Mouse (Mus musculus): ENCODE results near the gene Med11. TPM values are rescaled to one million over a fixed set of nuclear protein-coding genes. Genes with fewer than 3 reads are reported as not detected.

Gene Med11
- polyA plus RNA-seq, 1 experiment from 2014 or later = 25.1 TPM

DNA sequence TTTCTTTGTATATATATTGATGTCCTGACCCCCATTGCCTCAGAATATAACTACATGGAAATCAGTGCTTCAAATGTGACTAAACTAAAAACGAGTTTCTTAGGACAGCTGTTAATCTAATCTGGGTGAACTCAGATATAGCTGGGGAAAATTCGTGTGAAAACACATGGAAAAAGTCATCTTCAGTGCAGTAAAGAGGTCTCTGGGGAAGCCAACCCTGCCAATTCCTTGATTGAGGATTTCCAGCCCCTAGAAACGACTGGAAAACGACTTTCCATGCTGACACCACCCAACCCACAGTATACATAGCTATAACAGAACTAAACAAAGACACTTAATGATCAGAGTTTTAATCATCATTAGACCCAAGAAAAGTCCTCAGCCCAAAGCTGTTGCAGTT lies 36.1 kb downstream of the Med11 start:
- H3K4me1 ChIP-seq (ENCODE audit: control insufficient read depth in 2 of 2, insufficient read depth in 2 of 2, low read length in 2 of 2) = no peaks in the 10 kb centered on the region
- no peaks in the 10 kb centered on the region for H3K27me3 ChIP-seq (ENCODE audit: control insufficient read depth, insufficient read depth, low read length)
- no peaks in the 10 kb centered on the region for H3K9me3 ChIP-seq (ENCODE audit: control insufficient read depth, low read length)
- H3K36me3 ChIP-seq (ENCODE audit: control insufficient read depth, insufficient read depth, low read length) = no peaks in the 10 kb centered on the region
- 29% methylated on average over 4 of the region's 4 CpGs for WGBS
- H3K27ac ChIP-seq (replicated peaks in 1 of 2; ENCODE audit: control insufficient read depth in 1 of 2, insufficient read depth in 1 of 2, low read depth in 2 of 2, low read length in 2 of 2) = no peak overlapping the region
- no peak overlapping the region for H3K9ac ChIP-seq (ENCODE audit: low read length)
- H3K4me2 ChIP-seq (ENCODE audit: low read length) = no peak overlapping the region
- no peak overlapping the region for H3K4me3 ChIP-seq (ENCODE audit: control insufficient read depth in 1 of 2, insufficient read depth in 1 of 2, low read depth in 1 of 2, low read length in 2 of 2)
- ATAC-seq (ENCODE audit: insufficient number of reproducible peaks, insufficient read depth, low FRiP score, low read depth) = no peak

DNA sequence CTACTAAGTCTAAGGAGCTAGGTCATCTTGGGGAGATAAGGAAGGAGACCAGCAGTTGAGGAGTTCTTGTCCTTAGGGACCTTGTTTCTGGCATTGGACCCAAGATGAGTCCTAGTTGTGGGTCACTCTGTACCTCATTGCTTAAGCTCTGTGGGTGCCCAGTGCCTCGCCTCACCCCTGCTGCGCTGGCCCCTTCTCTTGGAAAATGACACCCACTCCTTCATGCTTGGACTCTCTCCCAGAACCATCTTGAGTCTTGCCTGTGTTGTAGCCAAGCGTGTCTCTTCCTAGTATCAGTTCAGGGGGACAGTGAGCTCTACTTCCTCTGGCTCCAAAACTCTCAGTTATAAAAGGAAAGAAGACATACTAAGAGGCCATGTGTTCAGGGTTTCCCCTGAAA lies 37.4 kb downstream of the Med11 start:
- Histone ChIP-seq H3K4me2 (ENCODE audit: low read length) (no peak overlapping the region), H3K27ac (replicated peaks in 1 of 2; ENCODE audit: control insufficient read depth in 1 of 2, insufficient read depth in 1 of 2, low read depth in 2 of 2, low read length in 2 of 2) (no peak overlapping the region), H3K9me3 (ENCODE audit: control insufficient read depth, low read length) (no peaks in the 10 kb centered on the region), H3K4me1 (ENCODE audit: control insufficient read depth in 2 of 2, insufficient read depth in 2 of 2, low read length in 2 of 2) (no peaks in the 10 kb centered on the region), H3K36me3 (ENCODE audit: control insufficient read depth, insufficient read depth, low read length) (no peaks in the 10 kb centered on the region), H3K9ac (ENCODE audit: low read length) (no peak overlapping the region), H3K4me3 (ENCODE audit: control insufficient read depth in 1 of 2, insufficient read depth in 1 of 2, low read depth in 1 of 2, low read length in 2 of 2) (no peak overlapping the region), H3K27me3 (ENCODE audit: control insufficient read depth, insufficient read depth, low read length) (no peaks in the 10 kb centered on the region)
- WGBS = 75% methylated on average over 3 of the region's 3 CpGs
- no peak for ATAC-seq (ENCODE audit: insufficient number of reproducible peaks, insufficient read depth, low FRiP score, low read depth)

DNA sequence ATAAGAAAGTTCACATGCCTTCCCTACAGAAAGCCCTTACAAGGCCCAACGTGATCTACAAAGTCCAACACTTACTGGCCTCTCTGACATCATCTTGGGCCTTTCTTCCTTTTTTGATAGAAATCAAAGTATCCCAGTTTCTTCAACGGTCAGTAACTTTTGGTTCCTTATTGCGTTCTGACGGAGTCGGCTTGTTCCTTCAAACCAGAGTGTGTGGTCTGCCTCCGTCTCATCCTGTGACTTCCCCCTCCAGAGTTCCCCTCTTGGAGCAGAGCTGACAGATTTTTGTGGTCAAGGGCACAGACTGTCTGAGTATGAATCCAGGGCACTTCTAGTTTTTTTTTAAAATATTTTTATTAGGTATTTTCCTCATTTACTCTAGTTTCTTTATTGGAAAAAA lies 38.0 kb downstream of the Med11 start:
- no peak overlapping the region for H3K27ac ChIP-seq (replicated peaks in 1 of 2; ENCODE audit: control insufficient read depth in 1 of 2, insufficient read depth in 1 of 2, low read depth in 2 of 2, low read length in 2 of 2)
- no peak overlapping the region for H3K4me3 ChIP-seq (ENCODE audit: control insufficient read depth in 1 of 2, insufficient read depth in 1 of 2, low read depth in 1 of 2, low read length in 2 of 2)
- no peak overlapping the region for H3K4me2 ChIP-seq (ENCODE audit: low read length)
- no peaks in the 10 kb centered on the region for H3K36me3 ChIP-seq (ENCODE audit: control insufficient read depth, insufficient read depth, low read length)
- ATAC-seq (ENCODE audit: insufficient number of reproducible peaks, insufficient read depth, low FRiP score, low read depth) = no peak
- no peaks in the 10 kb centered on the region for H3K4me1 ChIP-seq (ENCODE audit: control insufficient read depth in 2 of 2, insufficient read depth in 2 of 2, low read length in 2 of 2)
- no peak overlapping the region for H3K9ac ChIP-seq (ENCODE audit: low read length)
- no peaks in the 10 kb centered on the region for H3K9me3 ChIP-seq (ENCODE audit: control insufficient read depth, low read length)
- H3K27me3 ChIP-seq (ENCODE audit: control insufficient read depth, insufficient read depth, low read length) = no peaks in the 10 kb centered on the region
- 79% methylated on average over 6 of the region's 6 CpGs for WGBS

DNA sequence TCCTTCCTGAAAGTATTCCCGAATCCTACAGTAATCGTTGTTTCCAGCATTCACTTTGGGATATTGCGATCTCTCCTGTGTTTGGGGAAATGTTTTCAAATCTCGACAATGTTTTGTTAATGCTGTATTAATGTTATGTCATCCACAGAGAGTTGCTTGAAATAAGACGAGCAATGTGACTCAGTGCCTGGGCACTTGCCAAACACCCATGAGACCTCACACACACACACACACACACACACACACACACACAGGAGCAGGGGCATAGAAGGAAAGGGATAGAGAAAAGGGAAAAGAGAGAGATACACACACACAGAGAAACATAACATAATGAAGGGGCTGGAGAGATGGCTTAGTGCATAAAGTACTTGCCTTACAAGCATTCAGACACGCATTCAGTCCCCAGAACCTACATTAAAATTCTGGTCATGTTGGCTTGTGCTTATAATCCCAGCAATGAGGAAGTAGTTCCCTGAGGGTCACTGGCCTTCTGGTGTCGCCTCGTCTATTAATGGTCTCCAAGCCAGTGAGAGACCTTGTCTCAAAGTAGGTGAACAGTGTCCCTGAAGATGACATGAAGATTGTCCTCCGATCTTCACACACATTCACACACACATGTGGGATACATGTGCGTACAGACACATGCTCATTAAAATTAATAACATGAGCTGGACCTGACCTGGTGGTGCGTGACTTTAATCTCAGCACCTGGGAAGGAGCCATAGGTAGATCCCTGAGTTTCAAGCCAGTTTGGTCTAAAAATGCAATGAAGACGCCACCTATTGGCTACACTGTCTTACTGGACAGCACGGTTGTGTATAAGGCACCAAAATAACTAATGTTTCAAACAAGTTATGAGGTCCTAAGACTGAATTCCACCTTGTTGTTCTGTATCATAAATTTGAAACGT lies 48.1 kb downstream of the Med11 start:
- Histone ChIP-seq H3K27me3 (ENCODE audit: control insufficient read depth, insufficient read depth, low read length) (no peaks in the 10 kb centered on the region), H3K9ac (ENCODE audit: low read length) (no peak overlapping the region), H3K4me1 (ENCODE audit: control insufficient read depth in 2 of 2, insufficient read depth in 2 of 2, low read length in 2 of 2) (no peaks in the 10 kb centered on the region), H3K4me2 (ENCODE audit: low read length) (no peak overlapping the region), H3K4me3 (ENCODE audit: control insufficient read depth in 1 of 2, insufficient read depth in 1 of 2, low read depth in 1 of 2, low read length in 2 of 2) (no peak overlapping the region), H3K9me3 (ENCODE audit: control insufficient read depth, low read length) (no peaks in the 10 kb centered on the region), H3K36me3 (ENCODE audit: control insufficient read depth, insufficient read depth, low read length) (no peaks in the 10 kb centered on the region), H3K27ac (replicated peaks in 1 of 2; ENCODE audit: control insufficient read depth in 1 of 2, insufficient read depth in 1 of 2, low read depth in 2 of 2, low read length in 2 of 2) (no peak overlapping the region)
- 66% methylated on average over 14 of the region's 14 CpGs for WGBS
- ATAC-seq (ENCODE audit: insufficient number of reproducible peaks, insufficient read depth, low FRiP score, low read depth) = no peak

DNA sequence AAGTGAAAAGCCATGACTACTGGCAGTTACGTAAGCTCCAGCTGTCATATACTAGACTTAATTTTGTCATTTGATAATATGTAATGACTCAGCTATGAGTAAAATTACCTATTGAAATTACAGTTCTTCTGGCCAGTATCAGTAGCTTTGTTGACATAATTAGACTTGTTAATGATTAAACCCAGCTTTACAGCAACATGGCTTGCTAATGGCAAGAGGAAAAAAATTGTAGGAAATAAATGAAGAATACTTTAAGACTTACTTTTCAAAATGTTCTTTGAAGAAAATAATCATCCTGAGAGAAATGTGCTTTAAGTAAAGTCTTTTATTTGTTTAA lies 48.7 kb downstream of the Med11 start:
- H3K4me3 ChIP-seq (ENCODE audit: control insufficient read depth in 1 of 2, insufficient read depth in 1 of 2, low read depth in 1 of 2, low read length in 2 of 2) = no peak overlapping the region
- no peaks in the 10 kb centered on the region for H3K36me3 ChIP-seq (ENCODE audit: control insufficient read depth, insufficient read depth, low read length)
- 88% methylated on average over 1 of the region's 1 CpGs for WGBS
- H3K4me1 ChIP-seq (ENCODE audit: control insufficient read depth in 2 of 2, insufficient read depth in 2 of 2, low read length in 2 of 2) = no peaks in the 10 kb centered on the region
- no peaks in the 10 kb centered on the region for H3K27me3 ChIP-seq (ENCODE audit: control insufficient read depth, insufficient read depth, low read length)
- H3K9me3 ChIP-seq (ENCODE audit: control insufficient read depth, low read length) = no peaks in the 10 kb centered on the region
- no peak overlapping the region for H3K27ac ChIP-seq (replicated peaks in 1 of 2; ENCODE audit: control insufficient read depth in 1 of 2, insufficient read depth in 1 of 2, low read depth in 2 of 2, low read length in 2 of 2)
- H3K4me2 ChIP-seq (ENCODE audit: low read length) = no peak overlapping the region
- no peak for ATAC-seq (ENCODE audit: insufficient number of reproducible peaks, insufficient read depth, low FRiP score, low read depth)
- no peak overlapping the region for H3K9ac ChIP-seq (ENCODE audit: low read length)

DNA sequence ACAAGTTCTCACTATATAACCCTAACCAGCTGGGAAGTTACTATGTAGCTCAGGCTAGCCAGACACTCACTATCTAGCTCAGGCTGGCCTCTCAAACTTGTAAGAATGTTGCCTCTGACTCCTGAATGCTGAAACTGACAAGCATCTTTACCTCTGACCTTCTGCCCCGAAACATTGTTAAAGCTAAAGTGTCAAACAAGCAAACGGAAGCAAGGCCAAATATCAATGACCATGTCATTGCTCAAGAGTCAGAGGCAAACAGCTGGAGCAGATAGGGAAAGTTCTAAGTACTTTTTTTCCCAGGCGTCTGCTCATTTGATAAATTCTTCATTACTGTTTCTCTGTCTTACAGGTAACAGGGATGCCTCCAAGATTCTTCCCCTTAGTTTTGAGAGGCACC lies 50.3 kb downstream of the Med11 start:
- Histone ChIP-seq H3K36me3 (ENCODE audit: control insufficient read depth, insufficient read depth, low read length) (no peaks in the 10 kb centered on the region), H3K4me1 (ENCODE audit: control insufficient read depth in 2 of 2, insufficient read depth in 2 of 2, low read length in 2 of 2) (no peaks in the 10 kb centered on the region), H3K9me3 (ENCODE audit: control insufficient read depth, low read length) (no peaks in the 10 kb centered on the region), H3K4me2 (ENCODE audit: low read length) (no peak overlapping the region), H3K27me3 (ENCODE audit: control insufficient read depth, insufficient read depth, low read length) (no peaks in the 10 kb centered on the region), H3K27ac (replicated peaks in 1 of 2; ENCODE audit: control insufficient read depth in 1 of 2, insufficient read depth in 1 of 2, low read depth in 2 of 2, low read length in 2 of 2) (no peak overlapping the region), H3K4me3 (ENCODE audit: control insufficient read depth in 1 of 2, insufficient read depth in 1 of 2, low read depth in 1 of 2, low read length in 2 of 2) (no peak overlapping the region), H3K9ac (ENCODE audit: low read length) (no peak overlapping the region)
- WGBS = 57% methylated on average over 3 of the region's 3 CpGs
- ATAC-seq (ENCODE audit: insufficient number of reproducible peaks, insufficient read depth, low FRiP score, low read depth) = no peak

Small RNA genes lying within 50 kb of the gene (microRNA-seq; reads per million reads assigned to microRNA genes)
- not detected for gene Mir7115

Other genes with a start within 250 kb of the Med11 start
- gene Slc16a11, start 239.2 kb upstream of the Med11 start, polyA plus RNA-seq (2014; fragmentation: Nextera tagmentation; extraction: Ambion mirVana) = 0.16 and 0.18 TPM in 2 replicates
- gene Slc16a13, start 230.9 kb upstream of the Med11 start, polyA plus RNA-seq (2014; fragmentation: Nextera tagmentation; extraction: Ambion mirVana) = 4.9 and 6.4 TPM in 2 replicates
- 18.7 and 22.4 TPM in 2 replicates for gene Bcl6b, start 222.1 kb upstream of the Med11 start, polyA plus RNA-seq (2014; fragmentation: Nextera tagmentation; extraction: Ambion mirVana)
- 139 and 143 TPM in 2 replicates for gene 0610010K14Rik, start 214.0 kb upstream of the Med11 start, polyA plus RNA-seq (2014; fragmentation: Nextera tagmentation; extraction: Ambion mirVana)
- gene Gm21988, start 212.1 kb upstream of the Med11 start, polyA plus RNA-seq (2014; fragmentation: Nextera tagmentation; extraction: Ambion mirVana) = 10.1 and 12.2 TPM in 2 replicates
- gene Rnasek, start 212.1 kb upstream of the Med11 start, polyA plus RNA-seq (2014; fragmentation: Nextera tagmentation; extraction: Ambion mirVana) = 219 and 240 TPM in 2 replicates
- gene Alox12, start 196.6 kb upstream of the Med11 start, polyA plus RNA-seq (2014; fragmentation: Nextera tagmentation; extraction: Ambion mirVana) = 3.0 TPM in 2 replicates
- not detected in 2 replicates for gene Alox12e, start 129.3 kb upstream of the Med11 start, polyA plus RNA-seq (2014; fragmentation: Nextera tagmentation; extraction: Ambion mirVana)
- gene Alox15, start 99.9 kb upstream of the Med11 start, polyA plus RNA-seq (2014; fragmentation: Nextera tagmentation; extraction: Ambion mirVana) = 0.13 TPM in 1 of 2 replicates, not detected in the other
- gene Pelp1, start 41.9 kb upstream of the Med11 start, polyA plus RNA-seq (2014; fragmentation: Nextera tagmentation; extraction: Ambion mirVana) = 17.8 and 17.9 TPM in 2 replicates
- 5.4 and 8.6 TPM in 2 replicates for gene Arrb2, start 19.3 kb upstream of the Med11 start, polyA plus RNA-seq (2014; fragmentation: Nextera tagmentation; extraction: Ambion mirVana)
- 0.95 and 2.0 TPM in 2 replicates for gene Zmynd15, start 7.5 kb downstream of the Med11 start, polyA plus RNA-seq (2014; fragmentation: Nextera tagmentation; extraction: Ambion mirVana)
- gene Cxcl16, start 8.1 kb downstream of the Med11 start, polyA plus RNA-seq (2014; fragmentation: Nextera tagmentation; extraction: Ambion mirVana) = 9.4 and 10.3 TPM in 2 replicates
- 8.7 and 10.5 TPM in 2 replicates for gene Tm4sf5, start 53.3 kb downstream of the Med11 start, polyA plus RNA-seq (2014; fragmentation: Nextera tagmentation; extraction: Ambion mirVana)
- 0.32 and 0.43 TPM in 2 replicates for gene Vmo1, start 62.7 kb downstream of the Med11 start, polyA plus RNA-seq (2014; fragmentation: Nextera tagmentation; extraction: Ambion mirVana)
- 0.27 and 0.49 TPM in 2 replicates for gene Gltpd2, start 67.3 kb downstream of the Med11 start, polyA plus RNA-seq (2014; fragmentation: Nextera tagmentation; extraction: Ambion mirVana)
- gene Psmb6, start 73.4 kb downstream of the Med11 start, polyA plus RNA-seq (2014; fragmentation: Nextera tagmentation; extraction: Ambion mirVana) = 625 and 657 TPM in 2 replicates
- gene Gm40193, start 81.0 kb downstream of the Med11 start, polyA plus RNA-seq (2014; fragmentation: Nextera tagmentation; extraction: Ambion mirVana) = not detected in 2 replicates
- 11.1 and 11.7 TPM in 2 replicates for gene Pld2, start 88.1 kb downstream of the Med11 start, polyA plus RNA-seq (2014; fragmentation: Nextera tagmentation; extraction: Ambion mirVana)
- 12.7 and 13.2 TPM in 2 replicates for gene Mink1, start 111.0 kb downstream of the Med11 start, polyA plus RNA-seq (2014; fragmentation: Nextera tagmentation; extraction: Ambion mirVana)
- not detected in 2 replicates for gene 4930544D05Rik, start 163.9 kb downstream of the Med11 start, polyA plus RNA-seq (2014; fragmentation: Nextera tagmentation; extraction: Ambion mirVana)
- gene Chrne, start 167.3 kb downstream of the Med11 start, polyA plus RNA-seq (2014; fragmentation: Nextera tagmentation; extraction: Ambion mirVana) = not detected in 2 replicates
- 0.74 and 1.2 TPM in 2 replicates for gene Gp1ba, start 187.2 kb downstream of the Med11 start, polyA plus RNA-seq (2014; fragmentation: Nextera tagmentation; extraction: Ambion mirVana)
- gene Rnf167, start 195.3 kb downstream of the Med11 start, polyA plus RNA-seq (2014; fragmentation: Nextera tagmentation; extraction: Ambion mirVana) = 73.2 and 75.9 TPM in 2 replicates
- 290 and 303 TPM in 2 replicates for gene Slc25a11, start 195.6 kb downstream of the Med11 start, polyA plus RNA-seq (2014; fragmentation: Nextera tagmentation; extraction: Ambion mirVana)
- 1,353 and 1,384 TPM in 2 replicates for gene Pfn1, start 202.7 kb downstream of the Med11 start, polyA plus RNA-seq (2014; fragmentation: Nextera tagmentation; extraction: Ambion mirVana)
- gene Eno3, start 205.3 kb downstream of the Med11 start, polyA plus RNA-seq (2014; fragmentation: Nextera tagmentation; extraction: Ambion mirVana) = 468 and 495 TPM in 2 replicates
- 177 TPM in 2 replicates for gene Spag7, start 217.5 kb downstream of the Med11 start, polyA plus RNA-seq (2014; fragmentation: Nextera tagmentation; extraction: Ambion mirVana)
- gene Camta2, start 236.2 kb downstream of the Med11 start, polyA plus RNA-seq (2014; fragmentation: Nextera tagmentation; extraction: Ambion mirVana) = 13.7 and 13.8 TPM in 2 replicates
- gene Inca1, start 248.2 kb downstream of the Med11 start, polyA plus RNA-seq (2014; fragmentation: Nextera tagmentation; extraction: Ambion mirVana) = 2.1 and 2.7 TPM in 2 replicates
- gene Kif1c, start 248.6 kb downstream of the Med11 start, polyA plus RNA-seq (2014; fragmentation: Nextera tagmentation; extraction: Ambion mirVana) = 13.9 and 18.9 TPM in 2 replicates

Data from heart, embryonic 14.5 days (tissue).